22 mouse cellular contexts compared by ENCODE assay signal in genomic region chr14:20047291-20047690, GRCm38 (mm10).
DNase-seq lines count a peak whose midpoint lies in the region; ATAC-seq and TF ChIP-seq lines count a peak whose summit lies in the region.
"Had no signal": no experiment of that assay in that cellular context is flagged by ENCODE, and none has a peak within 500 bp of the region (broad histone marks: within the 10 kb centered on the region; RNA-seq: fewer than 3 reads in every experiment).

No protein-coding gene starts in this region.

- H3K4me2 ChIP-seq in forebrain, embryonic 14.5 days (ENCODE audit: low read length) = no peak overlapping the region
- no peak overlapping the region for H3K4me2 ChIP-seq in forebrain, embryonic 13.5 days
- H3K4me2 ChIP-seq in hindbrain, embryonic 15.5 days = no peak overlapping the region
- H3K4me2 ChIP-seq in hindbrain, embryonic 12.5 days (replicated peaks) = no peak overlapping the region
- H3K4me2 ChIP-seq in hindbrain, postnatal 0 days (ENCODE audit: low read depth, low read length) = no peak overlapping the region
- no peak overlapping the region for H3K4me2 ChIP-seq in neural tube, embryonic 15.5 days
- H3K4me2 ChIP-seq: embryonic facial prominence, embryonic 12.5 days; forebrain, embryonic 12.5 days; heart, embryonic 15.5 days; liver, embryonic 13.5 days; stomach, embryonic 15.5 days had no signal

- DNase-seq in forebrain, embryonic 14.5 days (ENCODE audit: low spot score) = no peak
- DNase-seq in hindbrain, postnatal 0 days (ENCODE audit: low spot score) = no peak
- no peak for DNase-seq in adrenal gland, postnatal 36 days
- DNase-seq: cerebellum, adult 18-20 months; cerebellum, postnatal 14 days; gastrocnemius, postnatal 36 days; heart, postnatal 36 days; kidney, adult 2 months; liver, embryonic 13.5 days; lung, adult 2 months; lung, postnatal 14 days; thymus, postnatal 36 days had no signal

- no peaks in the 10 kb centered on the region for H3K9me3 ChIP-seq in forebrain, embryonic 14.5 days (replicated peaks; ENCODE audit: control insufficient read depth, low read length)
- no peaks in the 10 kb centered on the region for H3K9me3 ChIP-seq in forebrain, embryonic 13.5 days (replicated peaks)
- H3K9me3 ChIP-seq in hindbrain, embryonic 15.5 days = no peaks in the 10 kb centered on the region
- H3K9me3 ChIP-seq in hindbrain, embryonic 12.5 days (replicated peaks) = no peaks in the 10 kb centered on the region
- H3K9me3 ChIP-seq in hindbrain, postnatal 0 days (ENCODE audit: low read length) = no peaks in the 10 kb centered on the region
- H3K9me3 ChIP-seq in neural tube, embryonic 15.5 days (replicated peaks) = no peaks in the 10 kb centered on the region
- H3K9me3 ChIP-seq: embryonic facial prominence, embryonic 12.5 days; forebrain, embryonic 12.5 days; heart, embryonic 15.5 days; liver, embryonic 13.5 days; stomach, embryonic 15.5 days had no signal

- H3K27ac ChIP-seq in forebrain, embryonic 14.5 days (ENCODE audit: low read depth, low read length) = peak overlapping the region; percentile 55; the same call in 1 of the 2 replicates
- H3K27ac ChIP-seq in forebrain, embryonic 13.5 days = no peak overlapping the region; the same call in 1 of the 2 replicates
- peak overlapping the region; percentile 77 for H3K27ac ChIP-seq in hindbrain, embryonic 15.5 days (replicated peaks)
- H3K27ac ChIP-seq in hindbrain, embryonic 12.5 days = no peak overlapping the region
- H3K27ac ChIP-seq in hindbrain, postnatal 0 days = peak overlapping the region; percentile 75; the same call in 1 of the 2 replicates
- peak overlapping the region; percentile 73 for H3K27ac ChIP-seq in neural tube, embryonic 15.5 days (replicated peaks)
- H3K27ac ChIP-seq: embryonic facial prominence, embryonic 12.5 days; heart, embryonic 15.5 days; kidney, postnatal 0 days; left cerebral cortex, adult 2 months; liver, embryonic 13.5 days; stomach, embryonic 15.5 days had no signal

- no peak overlapping the region for H3K9ac ChIP-seq in forebrain, embryonic 14.5 days (ENCODE audit: low read length)
- H3K9ac ChIP-seq in forebrain, embryonic 13.5 days = no peak overlapping the region
- no peak overlapping the region for H3K9ac ChIP-seq in hindbrain, embryonic 15.5 days
- H3K9ac ChIP-seq in hindbrain, embryonic 12.5 days = no peak overlapping the region
- no peak overlapping the region for H3K9ac ChIP-seq in hindbrain, postnatal 0 days (replicated peaks; ENCODE audit: low read length)
- no peak overlapping the region for H3K9ac ChIP-seq in neural tube, embryonic 15.5 days (replicated peaks)
- H3K9ac ChIP-seq: embryonic facial prominence, embryonic 12.5 days; forebrain, embryonic 12.5 days; heart, embryonic 15.5 days; liver, embryonic 13.5 days; stomach, embryonic 15.5 days had no signal

- no peak for ATAC-seq in forebrain, embryonic 14.5 days
- no peak for ATAC-seq in forebrain, embryonic 13.5 days
- no peak for ATAC-seq in hindbrain, embryonic 15.5 days (ENCODE audit: low FRiP score, low read depth)
- ATAC-seq in hindbrain, embryonic 12.5 days (ENCODE audit: low FRiP score) = no peak
- no peak for ATAC-seq in hindbrain, postnatal 0 days
- ATAC-seq in neural tube, embryonic 15.5 days (ENCODE audit: low FRiP score) = no peak

- 37% methylated on average over 2 of the region's 2 CpGs for WGBS in forebrain, embryonic 14.5 days
- WGBS in forebrain, embryonic 13.5 days = 41% methylated on average over 2 of the region's 2 CpGs
- 54% methylated on average over 2 of the region's 2 CpGs for WGBS in hindbrain, embryonic 15.5 days
- WGBS in hindbrain, embryonic 12.5 days = 50% methylated on average over 2 of the region's 2 CpGs
- WGBS in hindbrain, postnatal 0 days = 54% methylated on average over 2 of the region's 2 CpGs
- 43% methylated on average over 2 of the region's 2 CpGs for WGBS in neural tube, embryonic 15.5 days

- no peak overlapping the region for H3K4me3 ChIP-seq in forebrain, embryonic 14.5 days (ENCODE audit: low read depth, low read length)
- H3K4me3 ChIP-seq in forebrain, embryonic 13.5 days = no peak overlapping the region
- no peak overlapping the region for H3K4me3 ChIP-seq in hindbrain, embryonic 15.5 days
- no peak overlapping the region for H3K4me3 ChIP-seq in hindbrain, embryonic 12.5 days
- H3K4me3 ChIP-seq in hindbrain, postnatal 0 days (ENCODE audit: low read length) = no peak overlapping the region
- H3K4me3 ChIP-seq in neural tube, embryonic 15.5 days (replicated peaks) = no peak overlapping the region
- H3K4me3 ChIP-seq: embryonic facial prominence, embryonic 12.5 days; forebrain, embryonic 12.5 days; heart, embryonic 15.5 days; left cerebral cortex, adult 2 months; liver, embryonic 13.5 days; stomach, embryonic 15.5 days had no signal

- peaks cover 11% of the 10 kb centered on the region for H3K4me1 ChIP-seq in forebrain, embryonic 14.5 days (ENCODE audit: control insufficient read depth, insufficient read depth, low read length)
- peaks cover 17% of the 10 kb centered on the region for H3K4me1 ChIP-seq in forebrain, embryonic 13.5 days
- H3K4me1 ChIP-seq in hindbrain, embryonic 15.5 days (replicated peaks) = peaks cover 18% of the 10 kb centered on the region
- peaks cover 13% of the 10 kb centered on the region for H3K4me1 ChIP-seq in hindbrain, embryonic 12.5 days
- H3K4me1 ChIP-seq in hindbrain, postnatal 0 days (ENCODE audit: insufficient read depth, low read length) = no peaks in the 10 kb centered on the region
- peaks cover 10% of the 10 kb centered on the region for H3K4me1 ChIP-seq in neural tube, embryonic 15.5 days
- H3K4me1 ChIP-seq: liver, embryonic 13.5 days; stomach, embryonic 15.5 days had no signal

- no peaks in the 10 kb centered on the region for H3K27me3 ChIP-seq in forebrain, embryonic 14.5 days (replicated peaks; ENCODE audit: control insufficient read depth, insufficient read depth, low read length)
- H3K27me3 ChIP-seq in forebrain, embryonic 13.5 days = no peaks in the 10 kb centered on the region
- no peaks in the 10 kb centered on the region for H3K27me3 ChIP-seq in hindbrain, embryonic 15.5 days
- no peaks in the 10 kb centered on the region for H3K27me3 ChIP-seq in hindbrain, embryonic 12.5 days
- H3K27me3 ChIP-seq in hindbrain, postnatal 0 days (ENCODE audit: insufficient read depth, low read length) = no peaks in the 10 kb centered on the region
- no peaks in the 10 kb centered on the region for H3K27me3 ChIP-seq in neural tube, embryonic 15.5 days (replicated peaks)
- H3K27me3 ChIP-seq: embryonic facial prominence, embryonic 12.5 days; forebrain, embryonic 12.5 days; heart, embryonic 15.5 days; liver, embryonic 13.5 days; stomach, embryonic 15.5 days had no signal

- no peaks in the 10 kb centered on the region for H3K36me3 ChIP-seq in forebrain, embryonic 14.5 days (ENCODE audit: control insufficient read depth, insufficient read depth, low read length)
- H3K36me3 ChIP-seq in forebrain, embryonic 13.5 days (ENCODE audit: poor library complexity, severe bottlenecking) = no peaks in the 10 kb centered on the region
- no peaks in the 10 kb centered on the region for H3K36me3 ChIP-seq in hindbrain, embryonic 15.5 days
- H3K36me3 ChIP-seq in hindbrain, embryonic 12.5 days = no peaks in the 10 kb centered on the region
- H3K36me3 ChIP-seq in hindbrain, postnatal 0 days (ENCODE audit: insufficient read depth, low read length) = no peaks in the 10 kb centered on the region
- no peaks in the 10 kb centered on the region for H3K36me3 ChIP-seq in neural tube, embryonic 15.5 days
- H3K36me3 ChIP-seq: embryonic facial prominence, embryonic 12.5 days; forebrain, embryonic 12.5 days; heart, embryonic 15.5 days; liver, embryonic 13.5 days; stomach, embryonic 15.5 days had no signal

- TF ChIP-seq CTCF in hindbrain, postnatal 0 days (IDR thresholded peaks at IDR 0.05; ENCODE audit: low read depth) = no peak

Comparison
In these comparisons a context has a peak if more than half of its experiments do, and no peak if none do; other contexts are left out.
1. H3K27ac ChIP-seq: peak in forebrain, embryonic 14.5 days (single experiment), hindbrain, embryonic 15.5 days (single experiment), hindbrain, postnatal 0 days (single experiment) and neural tube, embryonic 15.5 days (single experiment); none in forebrain, embryonic 13.5 days (single experiment) and hindbrain, embryonic 12.5 days (single experiment).